Mouse (Mus musculus) MEL (cell line): ENCODE data around the gene Scaper. TPM values are rescaled to one million over a fixed set of nuclear protein-coding genes. Genes with fewer than 3 reads are reported as not detected.

Experiments
- DNase-seq: peaks from one replicate; pipeline ENCODE4 v3.0.0; 2011; ENCODE audit warnings: low read depth, low spot score
- H3K27ac ChIP-seq: 2 replicates; pipeline ENCODE4 v1.5.1; 2012; ENCODE audit warnings: low read depth, mild to moderate bottlenecking, control low read depth, low read length, moderate library complexity; ENCODE audit not compliant: control insufficient read depth
- H3K27me3 ChIP-seq, 2 experiments: fragments of 150-350 bp in 1 of 2; sonication (generic) in 1 of 2; 2 replicates each; pipeline ENCODE4 v1.6.1; 2012; ENCODE audit warnings: low read length in 2 of 2, mild to moderate bottlenecking in 2 of 2, improper control_type of control experiment in 1 of 2, moderate library complexity in 1 of 2; ENCODE audit not compliant: insufficient read depth in 2 of 2, control insufficient read depth in 1 of 2
- H3K36me3 ChIP-seq, 2 experiments: 2 replicates each; pipeline ENCODE4 v1.6.1; 2012 to 2014; ENCODE audit warnings: low read length in 2 of 2, improper control_type of control experiment in 1 of 2, inconsistent platforms in 1 of 2, mild to moderate bottlenecking in 1 of 2; ENCODE audit not compliant: insufficient read depth in 2 of 2, control insufficient read depth in 1 of 2
- H3K4me1 ChIP-seq, 2 experiments: fragments of 150-350 bp in 1 of 2; sonication (generic) in 1 of 2; 2 replicates each; pipeline ENCODE4 v1.6.1; 2012; ENCODE audit warnings: low read length in 2 of 2, improper control_type of control experiment in 1 of 2, mild to moderate bottlenecking in 1 of 2; ENCODE audit not compliant: insufficient read depth in 2 of 2, control insufficient read depth in 1 of 2
- H3K4me3 ChIP-seq, 2 experiments: fragments of 150-350 bp in 1 of 2; sonication (generic) in 1 of 2; 2 replicates each; pipeline ENCODE4 v1.5.1; 2012; ENCODE audit warnings: low read depth in 2 of 2, low read length in 2 of 2, mild to moderate bottlenecking in 2 of 2, moderate library complexity in 2 of 2, control low read depth in 1 of 2, improper control_type of control experiment in 1 of 2; ENCODE audit not compliant: control insufficient read depth in 1 of 2, insufficient read depth in 1 of 2
- H3K79me2 ChIP-seq: 2 replicates; pipeline ENCODE4 v1.6.1; 2012; ENCODE audit warnings: mild to moderate bottlenecking, low read length, moderate library complexity; ENCODE audit not compliant: control insufficient read depth, poor library complexity, insufficient read depth
- H3K9ac ChIP-seq: 2 replicates; pipeline ENCODE4 v1.6.1; 2012; ENCODE audit warnings: low read depth, mild to moderate bottlenecking, control low read depth, low read length, moderate library complexity; ENCODE audit not compliant: control insufficient read depth, poor library complexity, severe bottlenecking
- H3K9me3 ChIP-seq: fragments of 150-350 bp; sonication (generic); replicated peaks from 2 replicates; pipeline ENCODE4 v1.6.1; 2012; ENCODE audit warnings: mild to moderate bottlenecking, low read length, improper control_type of control experiment, moderate library complexity; ENCODE audit not compliant: insufficient read depth
- CHD1 ChIP-seq: IDR thresholded peaks from 2 replicates; pipeline ENCODE4 v1.6.1; 2012; ENCODE audit warnings: low read depth, mild to moderate bottlenecking, inconsistent platforms, low read length, improper control_type of control experiment
- CHD2 ChIP-seq: IDR thresholded peaks from 2 replicates; pipeline ENCODE4 v1.6.1; 2011; ENCODE audit warnings: low read length, improper control_type of control experiment
- CTCF ChIP-seq, 3 experiments: IDR thresholded peaks in 2 of 3; conservative IDR thresholded peaks in 1 of 3; 2 replicates each; pipeline ENCODE4 v1.5.1; 2011 to 2012; ENCODE audit warnings: low read length in 3 of 3, low read depth in 2 of 3, mild to moderate bottlenecking in 2 of 3, improper control_type of control experiment in 1 of 3, inconsistent platforms in 1 of 3, mixed read lengths in 1 of 3, moderate library complexity in 1 of 3; ENCODE audit not compliant: control insufficient read depth in 1 of 3, insufficient read depth in 1 of 3, poor library complexity in 1 of 3, severe bottlenecking in 1 of 3
- ELF1 ChIP-seq: IDR thresholded peaks from 2 replicates; pipeline ENCODE4 v1.6.1; 2014; ENCODE audit warnings: low read depth, mild to moderate bottlenecking, inconsistent platforms, low read length, improper control_type of control experiment, moderate library complexity
- HCFC1 ChIP-seq: IDR thresholded peaks from 2 replicates; pipeline ENCODE4 v1.6.1; 2012; ENCODE audit warnings: low read depth, mild to moderate bottlenecking, inconsistent platforms, low read length, improper control_type of control experiment, moderate library complexity
- JUND ChIP-seq: IDR thresholded peaks from 2 replicates; pipeline ENCODE4 v1.6.1; 2011; ENCODE audit warnings: low read depth, mild to moderate bottlenecking, improper control_type of control experiment, low read length
- MAFK ChIP-seq: IDR thresholded peaks from 2 replicates; pipeline ENCODE4 v1.6.1; 2011; ENCODE audit warnings: low read depth, mild to moderate bottlenecking, low read length, improper control_type of control experiment, borderline replicate concordance
- MAX ChIP-seq: IDR thresholded peaks from 2 replicates; pipeline ENCODE4 v1.6.1; 2011; ENCODE audit warnings: low read length, improper control_type of control experiment
- MEF2A ChIP-seq: IDR thresholded peaks from 2 replicates; pipeline ENCODE4 v1.6.1; 2014; ENCODE audit warnings: low read depth, mild to moderate bottlenecking, inconsistent platforms, low read length, improper control_type of control experiment; ENCODE audit not compliant: poor library complexity, insufficient replicate concordance, severe bottlenecking; ENCODE audit errors: extremely low read depth
- MXI1 ChIP-seq: IDR thresholded peaks from 2 replicates; pipeline ENCODE4 v1.6.1; 2011; ENCODE audit warnings: mild to moderate bottlenecking, low read depth, low read length, improper control_type of control experiment
- MYC ChIP-seq: IDR thresholded peaks from 2 replicates; pipeline ENCODE4 v1.6.1; 2011; ENCODE audit warnings: low read depth, mild to moderate bottlenecking, low read length, improper control_type of control experiment, moderate library complexity
- NELFE ChIP-seq: IDR thresholded peaks from 2 replicates; pipeline ENCODE4 v1.6.1; 2011; ENCODE audit warnings: low read depth, low read length, improper control_type of control experiment
- NRF1 ChIP-seq: IDR thresholded peaks from 2 replicates; pipeline ENCODE4 v1.6.1; 2014; ENCODE audit warnings: low read depth, mild to moderate bottlenecking, inconsistent platforms, low read length, improper control_type of control experiment, moderate library complexity; ENCODE audit not compliant: poor library complexity, insufficient read depth, severe bottlenecking
- POLR2A ChIP-seq, 2 experiments: IDR thresholded peaks; 2 replicates each; pipeline ENCODE4 v1.6.1; 2011 to 2012; ENCODE audit warnings: low read length in 2 of 2, mild to moderate bottlenecking in 2 of 2, control low read depth in 1 of 2, improper control_type of control experiment in 1 of 2, low read depth in 1 of 2, moderate library complexity in 1 of 2; ENCODE audit not compliant: control insufficient read depth in 1 of 2, insufficient read depth in 1 of 2, poor library complexity in 1 of 2
- RCOR1 ChIP-seq: IDR thresholded peaks from 2 replicates; pipeline ENCODE4 v1.6.1; 2012; ENCODE audit warnings: low read depth, mild to moderate bottlenecking, inconsistent platforms, low read length, improper control_type of control experiment
- SMC3 ChIP-seq: IDR thresholded peaks from 2 replicates; pipeline ENCODE4 v1.6.1; 2011; ENCODE audit warnings: low read depth, low read length, improper control_type of control experiment
- TAL1 ChIP-seq: IDR thresholded peaks from 2 replicates; pipeline ENCODE4 v1.6.1; 2012; ENCODE audit warnings: mild to moderate bottlenecking, inconsistent platforms, low read length, moderate library complexity, mixed read lengths
- TBP ChIP-seq: IDR thresholded peaks from 2 replicates; pipeline ENCODE4 v1.8.0; 2011; ENCODE audit warnings: low read depth, low read length, improper control_type of control experiment
- TCF12 ChIP-seq: IDR thresholded peaks from 2 replicates; pipeline ENCODE4 v1.6.1; 2014; ENCODE audit warnings: low read depth, mild to moderate bottlenecking, inconsistent platforms, low read length, improper control_type of control experiment, moderate library complexity
- UBTF ChIP-seq: IDR thresholded peaks from 2 replicates; pipeline ENCODE4 v1.6.1; 2012; ENCODE audit warnings: low read depth, mild to moderate bottlenecking, inconsistent platforms, low read length, improper control_type of control experiment, moderate library complexity, borderline replicate concordance; ENCODE audit not compliant: insufficient read depth
- ZMIZ1 ChIP-seq: IDR thresholded peaks from 2 replicates; pipeline ENCODE4 v1.6.1; 2012; ENCODE audit warnings: low read depth, mild to moderate bottlenecking, inconsistent platforms, low read length, improper control_type of control experiment, moderate library complexity
- polyA plus RNA-seq, 2 experiments: library from polyadenylated mRNA; stranded (reverse) in 1 of 2; unstranded in 1 of 2; fragments of >175 nt in 1 of 2; fragments of >200 nt in 1 of 2; gene quantifications; 2 replicates each; pipeline versions ENCODE4 v1.2.1 to v1.2.4; 2012; ENCODE audit warnings: low replicate concordance in 2 of 2, low read depth in 1 of 2; ENCODE audit not compliant: insufficient read length in 2 of 2, insufficient read depth in 1 of 2, missing spikeins in 1 of 2
- total RNA-seq: library from RNA; depleted of rRNA; stranded (reverse); fragments of 300-350 nt; gene quantifications from 2 replicates; pipeline ENCODE4 v1.2.3, GENCODE M21; 2012

Scaper gene
- total and polyA plus RNA-seq, 3 experiments, result 3.9 to 4.1 TPM; not detected in 1

GRCm38 (mm10) chr9:55511521-55511993 lies 426.4 kb downstream of the Scaper start:
- Histone ChIP-seq H3K4me1 (peaks cover 0 to 8% of the 10 kb centered on the region in 2 experiments; a peak in 1 of 4 replicates), H3K79me2 (peaks cover 11% of the 10 kb centered on the region), H3K27ac (peak overlapping the region; percentile 58), H3K4me3 (peak overlapping the region; percentile 79 to 82), H3K9ac (peak overlapping the region; percentile 90), H3K9me3 (no peaks in the 10 kb centered on the region), H3K27me3 (no peaks in the 10 kb centered on the region; a peak in 1 of 4 replicates), H3K36me3 (peaks cover 0 to 8% of the 10 kb centered on the region in 2 experiments; a peak in 2 of 4 replicates)
- TF ChIP-seq HCFC1 (peak; percentile 11; the same call in 1 of the 2 replicates), MAX (no peak), SMC3 (no peak), NELFE (0 out of 2 replicates have a peak, but pooled peaks have one; percentile 2), POLR2A (IDR thresholded peaks at IDR 0.05; ENCODE audit: control insufficient read depth in 1 of 2, insufficient read depth in 1 of 2, low read depth in 1 of 2, low read length in 2 of 2, poor library complexity in 1 of 2) (no peak), JUND (no peak), ZMIZ1 (no peak), ELF1 (0 out of 2 replicates have a peak, but pooled peaks have one; percentile 20)
- DNase-seq, result peak; percentile 69

- Histone ChIP-seq H3K4me3 (peak overlapping the region in 1 of 2 experiments; percentile 82; a peak in 3 of 4 replicates), H3K36me3 (peaks cover 0 to 8% of the 10 kb centered on the region in 2 experiments; a peak in 2 of 4 replicates), H3K9me3 (no peaks in the 10 kb centered on the region), H3K4me1 (peaks cover 0 to 8% of the 10 kb centered on the region in 2 experiments; a peak in 1 of 4 replicates), H3K27me3 (no peaks in the 10 kb centered on the region; a peak in 1 of 4 replicates), H3K9ac (peak overlapping the region; percentile 90), H3K79me2 (peaks cover 11% of the 10 kb centered on the region), H3K27ac (no peak overlapping the region)
- DNase-seq, result no peak
- no peak for TF ChIP-seq TBP
- no peak for TF ChIP-seq TAL1
- no peak for TF ChIP-seq CHD2
- no peak for TF ChIP-seq MEF2A
- TF ChIP-seq JUND, result no peak
- TF ChIP-seq CHD1, result no peak
- TF ChIP-seq MYC, result no peak
- no peak for TF ChIP-seq MXI1
- TF ChIP-seq NRF1, result no peak
- TF ChIP-seq ZMIZ1, result no peak
- no peak for TF ChIP-seq POLR2A (IDR thresholded peaks at IDR 0.05; ENCODE audit: control insufficient read depth in 1 of 2, insufficient read depth in 1 of 2, low read depth in 1 of 2, low read length in 2 of 2, poor library complexity in 1 of 2)
- no peak for TF ChIP-seq CTCF (IDR thresholded peaks at IDR 0.05 in 2 of 3, conservative IDR thresholded peaks at IDR 0.05 in 1 of 3; ENCODE audit: control insufficient read depth in 1 of 3, insufficient read depth in 1 of 3, low read depth in 2 of 3, low read length in 3 of 3, poor library complexity in 1 of 3, severe bottlenecking in 1 of 3)
- TF ChIP-seq RCOR1, result no peak
- TF ChIP-seq UBTF, result no peak
- TF ChIP-seq TCF12, result no peak
- TF ChIP-seq MAX, result no peak
- TF ChIP-seq MAFK, result no peak
These were observed 427.2 kb downstream of the Scaper start for GRCm38 (mm10) chr9:55510651-55511235.
